Mouse (Mus musculus) olfactory bulb, adult 2 months (tissue): ENCODE measurements around the gene Esm1.

Experiments
- CTCF ChIP-seq: fragments of 200-500 bp; IDR thresholded peaks from 2 replicates; pipeline ENCODE4 v1.5.1; 2012; ENCODE audit warnings: low read depth, mild to moderate bottlenecking, low read length, moderate library complexity; ENCODE audit not compliant: insufficient read depth
- POLR2A ChIP-seq: fragments of 200-500 bp; IDR thresholded peaks from 2 replicates; pipeline ENCODE4 v1.6.1; 2012; ENCODE audit warnings: mild to moderate bottlenecking, low read depth, low read length, moderate library complexity; ENCODE audit not compliant: insufficient read depth

- TF ChIP-seq POLR2A (no peak), CTCF (no peak)
Observed at GRCm38 (mm10) chr13:113202184-113202583, 7.3 kb upstream of the Esm1 start.
